19 mouse cellular contexts compared by ENCODE assay signal in genomic region chr9:34964172-34965040, GRCm38 (mm10).
A peak's percentile ranks its signal among the peaks of the same experiment; 100 is the strongest.
DNase-seq lines count a peak whose midpoint lies in the region; ATAC-seq and TF ChIP-seq lines count a peak whose summit lies in the region.
"Had no signal": no experiment of that assay in that cellular context is flagged by ENCODE, and none has a peak within 500 bp of the region (broad histone marks: within the 10 kb centered on the region; RNA-seq: fewer than 3 reads in every experiment).

No protein-coding gene starts in this region.

- H3K27me3 ChIP-seq in embryonic facial prominence, embryonic 10.5 days (replicated peaks; ENCODE audit: low read depth, poor library complexity, severe bottlenecking), result peaks cover 20% of the 10 kb centered on the region
- 0 out of 2 replicates have a peak, but pooled peaks cover 5% of the 10 kb centered on the region for H3K27me3 ChIP-seq in hindbrain, embryonic 10.5 days (ENCODE audit: insufficient read depth, poor library complexity, severe bottlenecking)
- H3K27me3 ChIP-seq in midbrain, embryonic 12.5 days, result no peaks in the 10 kb centered on the region
- H3K27me3 ChIP-seq: embryonic facial prominence, embryonic 12.5 days had no signal

- peak overlapping the region; percentile 41; the same call in 1 of the 2 replicates for H3K27ac ChIP-seq in embryonic facial prominence, embryonic 10.5 days (replicated peaks)
- peak overlapping the region; percentile 14 for H3K27ac ChIP-seq in hindbrain, embryonic 10.5 days
- peak overlapping the region; percentile 52 for H3K27ac ChIP-seq in midbrain, embryonic 12.5 days (replicated peaks)
- H3K27ac ChIP-seq: embryonic facial prominence, embryonic 12.5 days; layer of hippocampus, adult 2 months; limb, embryonic 10.5 days; macrophage had no signal

- DNase-seq in brain, embryonic 14.5 days (ENCODE audit: low read depth), result peak; percentile 75
- peak; percentile 16 for DNase-seq in embryonic facial prominence, embryonic 10.5 days (ENCODE audit: low spot score)
- no peak for DNase-seq in hindbrain, embryonic 10.5 days (ENCODE audit: low spot score)
- no peak for DNase-seq in urinary bladder, postnatal 25 days (ENCODE audit: low spot score)
- DNase-seq in lung, postnatal 25 days (ENCODE audit: low spot score), result no peak
- no peak for DNase-seq in heart, adult 9 months (ENCODE audit: low spot score in 2 of 2)
- DNase-seq in T-cell, adult 2 months (ENCODE audit: low spot score), result no peak
- DNase-seq: heart, postnatal 36 days; kidney, postnatal 10 days; lung, adult 2 months; thymus, postnatal 36 days had no signal

- no peak for TF ChIP-seq POLR2A in brain, embryonic 14.5 days (IDR thresholded peaks at IDR 0.05; ENCODE audit: borderline replicate concordance, extremely low read depth, insufficient read depth, insufficient read length, poor library complexity, severe bottlenecking)

- H3K4me2 ChIP-seq in midbrain, embryonic 12.5 days (replicated peaks), result no peak overlapping the region
- H3K4me2 ChIP-seq: embryonic facial prominence, embryonic 12.5 days; heart, embryonic 12.5 days; liver, embryonic 11.5 days had no signal

- ATAC-seq in midbrain, embryonic 12.5 days (ENCODE audit: low FRiP score, low read depth), result peak; percentile 38; the same call in 1 of the 2 replicates
- ATAC-seq: intestine, postnatal 0 days had no signal

- 50% methylated on average over 14 of the region's 14 CpGs for WGBS in embryonic facial prominence, embryonic 10.5 days
- WGBS in hindbrain, embryonic 10.5 days, result 81% methylated on average over 14 of the region's 14 CpGs
- 75% methylated on average over 14 of the region's 14 CpGs for WGBS in midbrain, embryonic 12.5 days

- no peak overlapping the region for H3K9ac ChIP-seq in midbrain, embryonic 12.5 days (replicated peaks)
- H3K9ac ChIP-seq: embryonic facial prominence, embryonic 12.5 days; heart, embryonic 12.5 days had no signal

- TF ChIP-seq CTCF in brain, embryonic 14.5 days (IDR thresholded peaks at IDR 0.05; ENCODE audit: borderline replicate concordance, extremely low read depth, insufficient read depth, insufficient read length), result no peak

- H3K4me1 ChIP-seq in embryonic facial prominence, embryonic 10.5 days, result peaks cover 26% of the 10 kb centered on the region
- H3K4me1 ChIP-seq in hindbrain, embryonic 10.5 days (replicated peaks), result peaks cover 20% of the 10 kb centered on the region
- peaks cover 20% of the 10 kb centered on the region for H3K4me1 ChIP-seq in midbrain, embryonic 12.5 days
- H3K4me1 ChIP-seq: heart, embryonic 12.5 days had no signal

- H3K36me3 ChIP-seq in embryonic facial prominence, embryonic 10.5 days (replicated peaks), result no peaks in the 10 kb centered on the region
- no peaks in the 10 kb centered on the region for H3K36me3 ChIP-seq in hindbrain, embryonic 10.5 days
- H3K36me3 ChIP-seq in midbrain, embryonic 12.5 days, result no peaks in the 10 kb centered on the region
- H3K36me3 ChIP-seq: embryonic facial prominence, embryonic 12.5 days; heart, embryonic 12.5 days; limb, embryonic 10.5 days had no signal

- no peak overlapping the region for H3K4me3 ChIP-seq in embryonic facial prominence, embryonic 10.5 days
- no peak overlapping the region for H3K4me3 ChIP-seq in hindbrain, embryonic 10.5 days
- H3K4me3 ChIP-seq in midbrain, embryonic 12.5 days, result no peak overlapping the region
- H3K4me3 ChIP-seq: embryonic facial prominence, embryonic 12.5 days; heart, embryonic 12.5 days; layer of hippocampus, adult 2 months; limb, embryonic 10.5 days had no signal

- H3K9me3 ChIP-seq in embryonic facial prominence, embryonic 10.5 days, result no peaks in the 10 kb centered on the region
- no peaks in the 10 kb centered on the region for H3K9me3 ChIP-seq in hindbrain, embryonic 10.5 days
- no peaks in the 10 kb centered on the region for H3K9me3 ChIP-seq in midbrain, embryonic 12.5 days
- H3K9me3 ChIP-seq: embryonic facial prominence, embryonic 12.5 days; heart, embryonic 12.5 days; limb, embryonic 10.5 days had no signal

Comparison
In these comparisons a context has a peak if more than half of its experiments do, and no peak if none do; other contexts are left out.
1. DNase-seq: peak in brain, embryonic 14.5 days (single experiment) and embryonic facial prominence, embryonic 10.5 days (single experiment); none in hindbrain, embryonic 10.5 days (single experiment), urinary bladder, postnatal 25 days (single experiment), lung, postnatal 25 days (single experiment), heart, adult 9 months (0 of 2) and T-cell, adult 2 months (single experiment).
2. Peak in every context shown above with its lines, with median percentiles within 50 percentile points of each other: H3K27ac ChIP-seq.